Mouse (Mus musculus) testis, adult 2 months (tissue): ENCODE measurements around the gene Lamb1.

Source experiments
- CTCF ChIP-seq: fragments of 200-500 bp; IDR thresholded peaks from 2 replicates; pipeline ENCODE4 v1.5.1; 2012; ENCODE audit warnings: low read depth, mild to moderate bottlenecking, inconsistent platforms, low read length, moderate library complexity; ENCODE audit not compliant: control insufficient read depth, insufficient read depth, insufficient replicate concordance
- POLR2A ChIP-seq: fragments of 200-500 bp; IDR thresholded peaks from 2 replicates; pipeline ENCODE4 v1.6.1; 2012; ENCODE audit warnings: low read depth, mild to moderate bottlenecking, inconsistent platforms, low read length, moderate library complexity; ENCODE audit not compliant: control insufficient read depth

- TF ChIP-seq POLR2A (no peak), CTCF (no peak)
Observed at GRCm38 (mm10) chr12:31217232-31217631, 47.8 kb upstream of the Lamb1 start.
